Mouse (Mus musculus): ENCODE measurements around the gene Kcna1.

GRCm38 (mm10) chr6:126666091-126666490, 19.9 kb upstream of the Kcna1 start:
- TF ChIP-seq CTCF (IDR thresholded peaks at IDR 0.05; ENCODE audit: low read depth) (no peak), EP300 (IDR thresholded peaks at IDR 0.05; ENCODE audit: low read depth) (no peak)
